Mouse (Mus musculus) gastrocnemius, postnatal 14 days (tissue): ENCODE measurements around the gene Dbndd2. TPM values are rescaled to one million over a fixed set of nuclear protein-coding genes. Genes with fewer than 3 reads are reported as not detected.

Experiments
- DNase-seq: peaks from one replicate; pipeline ENCODE4 v3.0.0; 2021; ENCODE audit warnings: mixed read lengths
- intact Hi-C: fragments of 180-260 bp; cut with DNase I; formaldehyde crosslinking; loops from one replicate; pipeline ENCODE4 v1.15.1; 2025; ENCODE audit warnings: low total_unique reads
- total RNA-seq, 2 experiments: library from RNA; stranded (reverse); gene quantifications; 2 replicates each; pipeline ENCODE4 v1.2.3; 2021

Dbndd2 gene
- total RNA-seq, 2 experiments from 2014 or later: 14.6 to 20.6 TPM

DNA sequence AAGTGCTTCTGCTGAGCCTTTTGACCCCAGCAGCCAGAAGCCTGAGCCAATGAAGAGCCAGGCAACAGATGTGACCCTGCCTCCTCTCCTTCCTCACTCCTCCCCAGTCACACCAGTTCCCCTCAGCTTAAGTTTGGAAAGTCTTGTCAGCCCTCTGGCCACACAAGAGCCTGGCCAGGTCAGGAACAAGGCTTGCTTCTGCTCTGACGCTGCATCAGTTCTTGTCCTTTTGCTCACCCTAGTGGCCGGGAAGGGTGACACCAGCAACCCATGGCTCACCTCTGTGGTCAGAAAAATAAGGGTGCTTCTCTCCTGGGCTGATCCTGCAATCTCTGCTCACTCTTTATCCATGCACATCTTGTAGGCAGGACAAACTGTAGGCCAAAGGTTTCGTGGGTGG, 34.9 kb downstream of the Dbndd2 start:
- intact Hi-C loops: no loop called here

GRCm38 (mm10) chr2:164521841-164522240, 35.9 kb downstream of the Dbndd2 start:
- intact Hi-C loops: no loop called here
- DNase-seq: no peak

More for the DNA sequence above, 34.9 kb downstream of the Dbndd2 start:
- peak; percentile 42 for DNase-seq

GRCm38 (mm10) chr2:164522280-164522679, 36.4 kb downstream of the Dbndd2 start:
- DNase-seq: no peak
- intact Hi-C loops: no loop called here

DNA sequence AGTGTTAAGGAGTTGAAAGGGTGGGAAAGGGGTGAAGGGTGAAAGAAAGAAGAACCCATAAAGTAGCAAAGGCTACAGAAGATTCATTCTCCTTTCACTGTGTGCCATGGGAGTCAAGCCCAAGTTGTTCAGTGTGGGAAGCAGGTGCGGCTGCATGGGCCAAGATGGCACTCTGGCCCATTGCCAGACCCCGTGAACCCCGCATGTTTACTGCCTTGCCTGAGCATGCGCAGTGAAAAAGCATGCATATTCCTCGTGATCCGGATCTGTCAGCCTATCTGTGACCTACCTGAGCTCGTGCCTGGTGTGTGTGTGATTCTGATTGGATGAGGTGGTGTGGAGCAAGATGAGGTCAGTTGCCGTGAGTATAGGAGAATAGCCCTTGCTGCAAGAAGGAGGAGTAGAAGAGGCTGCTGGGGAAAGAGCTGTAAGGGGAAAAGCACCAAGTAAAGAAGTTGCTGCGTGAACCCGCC, 37.4 kb downstream of the Dbndd2 start:
- intact Hi-C loops: no loop called here
- no peak for DNase-seq

- intact Hi-C loops: no loop called here
These were observed 42.7 kb downstream of the Dbndd2 start for GRCm38 (mm10) chr2:164528557-164528956.

DNA sequence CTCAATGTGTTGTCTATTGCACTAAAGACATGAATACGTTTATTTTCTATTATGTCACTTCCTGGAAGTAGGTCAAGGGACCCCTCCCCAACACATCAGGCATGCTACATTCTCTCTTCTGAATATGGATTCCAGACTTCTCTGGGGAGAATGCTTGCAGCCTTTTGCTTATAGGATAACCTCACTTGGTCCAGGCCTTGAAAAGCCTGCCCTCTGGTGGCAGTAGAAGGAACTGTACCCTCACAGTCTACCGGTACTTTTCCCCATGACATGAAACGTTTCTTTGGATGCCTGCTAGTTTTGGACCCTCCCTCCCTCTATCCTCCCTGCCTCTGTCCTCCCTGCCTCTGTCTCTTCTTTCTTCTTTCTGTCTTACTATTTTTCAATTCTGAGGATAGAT, 45.3 kb downstream of the Dbndd2 start:
- intact Hi-C loops: no loop called here

More at GRCm38 (mm10) chr2:164528557-164528956, 42.7 kb downstream of the Dbndd2 start:
- DNase-seq: no peak

DNA sequence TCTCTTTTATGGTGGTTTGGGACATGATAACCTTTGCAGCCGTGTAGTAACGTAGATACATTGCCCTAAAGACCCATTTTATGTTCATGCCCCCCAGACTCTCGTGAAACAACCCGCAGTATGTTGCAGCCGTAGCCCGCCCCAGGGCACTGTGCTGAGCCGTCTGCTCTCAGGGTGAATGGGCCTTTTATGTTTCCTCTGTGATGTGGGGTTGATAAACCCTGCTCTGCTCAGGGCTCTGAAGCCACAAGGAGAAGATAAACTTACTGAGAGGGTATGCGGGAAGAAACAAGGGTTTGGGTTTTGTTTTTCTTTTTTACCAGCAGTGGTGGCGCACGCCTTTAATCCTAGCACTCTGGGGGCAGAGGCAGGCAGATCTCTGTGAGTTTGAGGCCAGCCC, 48.4 kb downstream of the Dbndd2 start:
- intact Hi-C loops: no loop called here
- no peak for DNase-seq

More for the DNA sequence above, 45.3 kb downstream of the Dbndd2 start:
- DNase-seq: peak; percentile 51

DNA sequence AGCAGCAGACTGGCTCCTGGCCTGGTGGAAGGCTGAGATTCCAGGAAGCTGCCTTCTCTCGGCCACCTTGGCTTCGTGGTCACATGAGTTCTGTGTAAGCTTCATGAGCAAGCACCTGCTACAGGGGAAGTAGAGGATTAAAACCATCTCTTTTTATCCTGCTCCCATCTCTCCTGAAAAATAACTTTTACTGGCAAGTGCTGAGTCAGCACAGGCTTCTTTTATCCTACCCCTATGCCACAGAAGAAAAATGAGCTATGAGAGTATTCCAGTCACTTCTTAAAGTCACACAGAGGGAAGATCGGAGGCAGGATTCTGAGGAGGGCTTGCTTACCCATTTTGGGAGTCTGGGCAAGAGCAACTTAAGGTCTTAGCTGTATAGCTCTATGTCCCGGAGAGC, 51.1 kb downstream of the Dbndd2 start:
- no peak for DNase-seq
- intact Hi-C loops: no loop called here

- peak; percentile 30 for DNase-seq
- intact Hi-C loops: no loop called here
These were observed 54.9 kb downstream of the Dbndd2 start for GRCm38 (mm10) chr2:164540652-164541427.

DNA sequence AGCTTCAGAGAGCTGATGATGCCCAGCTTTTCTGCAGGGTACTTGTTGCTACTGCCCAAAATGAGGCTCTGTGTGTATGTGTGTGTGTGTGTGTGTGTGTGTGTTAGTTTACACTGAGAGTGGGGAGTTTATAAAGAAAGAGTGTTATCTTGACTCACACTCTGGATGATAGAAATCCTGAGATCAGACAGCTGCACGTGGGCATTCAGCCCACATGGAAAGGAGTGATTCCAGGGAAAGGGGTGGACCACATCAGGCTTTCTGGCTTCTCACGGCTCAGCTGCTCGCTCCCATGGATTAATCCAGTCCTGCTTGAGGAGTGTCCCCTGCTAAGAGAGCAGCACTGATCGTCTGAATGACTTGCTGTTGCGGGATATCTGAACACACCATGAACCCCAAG, 56.2 kb downstream of the Dbndd2 start:
- intact Hi-C loops: no loop called here
- no peak for DNase-seq

DNA sequence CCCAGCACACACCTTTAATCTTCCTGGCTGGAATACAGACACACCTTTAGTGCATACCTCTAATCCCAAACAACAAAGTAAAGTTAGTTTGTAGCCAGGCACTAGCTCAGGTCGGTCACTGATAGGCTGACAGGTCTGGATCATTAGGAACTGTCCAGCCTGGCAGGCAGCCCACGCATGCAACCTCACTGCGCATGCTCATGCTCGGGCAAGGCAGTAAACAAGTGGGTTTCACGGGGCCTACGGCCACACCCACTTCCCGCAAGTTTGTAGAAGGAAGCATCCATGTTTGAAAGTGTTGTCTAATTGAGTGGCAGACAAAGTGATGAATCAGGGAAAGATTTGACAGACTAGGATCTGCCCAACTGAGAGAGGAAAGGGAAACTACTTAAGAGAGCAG, 56.7 kb downstream of the Dbndd2 start:
- no peak for DNase-seq
- intact Hi-C loops: no loop called here

Other genes starting within 250 kb of the Dbndd2 start
- gene Svs2, start 247.6 kb upstream of the Dbndd2 start, total RNA-seq: not detected
- not detected for gene Svs3b, start 229.5 kb upstream of the Dbndd2 start, total RNA-seq
- gene Svs4, start 207.6 kb upstream of the Dbndd2 start, total RNA-seq: not detected
- not detected for gene Svs3a, start 196.8 kb upstream of the Dbndd2 start, total RNA-seq
- gene Svs6, start 169.4 kb upstream of the Dbndd2 start, total RNA-seq: not detected
- gene Svs5, start 153.4 kb upstream of the Dbndd2 start, total RNA-seq: not detected
- gene Slpi, start 97.0 kb upstream of the Dbndd2 start, total RNA-seq: under 1 TPM; 0.64 to 0.66 TPM
- under 1 TPM in 1 of 2 experiments, not detected in 1; 0.07 TPM for gene Rbpjl, start 83.0 kb upstream of the Dbndd2 start, total RNA-seq
- 1 to 10 TPM; 3.7 to 5.4 TPM for gene Matn4, start 80.9 kb upstream of the Dbndd2 start, total RNA-seq
- 10 to 100 TPM; 45.1 to 72.6 TPM for gene Sdc4, start 42.2 kb upstream of the Dbndd2 start, total RNA-seq
- gene Sys1, start 29.1 kb upstream of the Dbndd2 start, total RNA-seq: 10 to 100 TPM; 15.0 to 15.6 TPM
- gene Gm20458, start 25.1 kb upstream of the Dbndd2 start, total RNA-seq: 1 to 10 TPM in 1 of 2 experiments, under 1 TPM in 1; 0.62 to 2.6 TPM
- not detected for gene Trp53tg5, start 12.4 kb upstream of the Dbndd2 start, total RNA-seq
- 10 to 100 TPM; 36.8 to 41.0 TPM for gene Pigt, start 11.4 kb downstream of the Dbndd2 start, total RNA-seq
- gene Wfdc2, start 76.3 kb downstream of the Dbndd2 start, total RNA-seq: not detected
- gene Spint3, start 87.4 kb downstream of the Dbndd2 start, total RNA-seq: not detected
- not detected for gene Wfdc6a, start 99.3 kb downstream of the Dbndd2 start, total RNA-seq
- not detected for gene Eppin, start 107.5 kb downstream of the Dbndd2 start, total RNA-seq
- not detected for gene Wfdc6b, start 127.4 kb downstream of the Dbndd2 start, total RNA-seq
- gene Wfdc8, start 127.5 kb downstream of the Dbndd2 start, total RNA-seq: not detected
- not detected for gene Wfdc16, start 152.7 kb downstream of the Dbndd2 start, total RNA-seq
- not detected for gene Wfdc10, start 169.9 kb downstream of the Dbndd2 start, total RNA-seq
- not detected for gene Wfdc9, start 170.5 kb downstream of the Dbndd2 start, total RNA-seq
- not detected for gene Wfdc11, start 188.0 kb downstream of the Dbndd2 start, total RNA-seq
- not detected for gene Wfdc13, start 199.0 kb downstream of the Dbndd2 start, total RNA-seq
- gene Spint4, start 212.4 kb downstream of the Dbndd2 start, total RNA-seq: not detected
- gene Spint5, start 229.2 kb downstream of the Dbndd2 start, total RNA-seq: not detected